Mouse (Mus musculus) heart, postnatal 0 days (tissue): ENCODE measurements around the gene Tmem210.

Experiments
- CTCF ChIP-seq: IDR thresholded peaks from 2 replicates; pipeline ENCODE4 v1.5.1; 2016; ENCODE audit warnings: antibody characterized with exemption, control low read depth, low read depth
- EP300 ChIP-seq: IDR thresholded peaks from 2 replicates; pipeline ENCODE4 v1.6.1; 2016; ENCODE audit warnings: antibody characterized with exemption, low read depth

DNA sequence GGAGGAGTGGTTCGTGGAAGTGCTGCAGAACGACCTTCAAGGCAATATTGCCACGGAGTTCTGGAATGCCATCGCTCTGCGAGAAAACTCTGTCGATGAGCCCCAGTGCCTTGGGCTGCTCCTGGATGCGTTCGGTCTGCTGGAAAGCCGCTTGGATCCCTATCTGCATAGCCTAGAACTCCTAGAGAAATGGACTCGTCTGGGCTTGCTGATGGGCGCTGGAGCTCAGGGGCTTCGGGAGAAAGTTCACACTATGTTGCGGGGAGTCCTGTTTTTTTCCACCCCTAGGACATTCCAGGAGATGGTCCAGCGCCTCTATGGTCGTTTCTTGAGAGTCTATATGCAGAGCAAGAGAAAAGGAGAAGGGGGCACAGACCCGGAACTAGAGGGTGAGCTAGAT lies 14.9 kb upstream of the Tmem210 start:
- TF ChIP-seq EP300 (no peak), CTCF (no peak)
